Mouse (Mus musculus) neural tube, embryonic 14.5 days (tissue): ENCODE measurements around the gene Gm20547. TPM values are rescaled to one million over a fixed set of nuclear protein-coding genes. Genes with fewer than 3 reads are reported as not detected.

ENCODE experiments used
- ATAC-seq: fragments of 200-750 bp; cut with Nextera tagmentation; 2 replicates; pipeline ENCODE4 v1.8.0; 2017; ENCODE audit warnings: low read depth, mild to moderate bottlenecking, moderate TSS enrichment, moderate library complexity
- H3K27ac ChIP-seq: fragments of 300-500 bp; sonication (generic); 2 replicates; pipeline ENCODE4 v1.5.1; 2014; ENCODE audit warnings: low read depth, mild to moderate bottlenecking, control low read depth, low read length, moderate library complexity, mixed read lengths
- H3K27me3 ChIP-seq: fragments of 300-500 bp; sonication (generic); 2 replicates; pipeline ENCODE4 v1.6.1; 2014; ENCODE audit warnings: low read length; ENCODE audit not compliant: control insufficient read depth, insufficient read depth
- H3K36me3 ChIP-seq: fragments of 300-500 bp; sonication (generic); 2 replicates; pipeline ENCODE4 v1.6.1; 2014; ENCODE audit warnings: low read length, mixed read lengths; ENCODE audit not compliant: control insufficient read depth, insufficient read depth
- H3K4me1 ChIP-seq: fragments of 300-500 bp; sonication (generic); 2 replicates; pipeline ENCODE4 v1.6.1; 2014; ENCODE audit warnings: low read length; ENCODE audit not compliant: control insufficient read depth, insufficient read depth
- H3K4me2 ChIP-seq: fragments of 300-500 bp; sonication (generic); 2 replicates; pipeline ENCODE4 v1.6.1; 2014; ENCODE audit warnings: mild to moderate bottlenecking, low read depth, low read length, control low read depth
- H3K4me3 ChIP-seq: fragments of 300-500 bp; sonication (generic); 2 replicates; pipeline ENCODE4 v1.5.1; 2014; ENCODE audit warnings: low read depth, low read length, control low read depth, mixed read lengths
- H3K9ac ChIP-seq: fragments of 300-500 bp; sonication (generic); replicated peaks from 2 replicates; pipeline ENCODE4 v1.6.1; 2014; ENCODE audit warnings: low read depth, mild to moderate bottlenecking, control low read depth, low read length, mixed read lengths
- H3K9me3 ChIP-seq: fragments of 300-500 bp; sonication (generic); 2 replicates; pipeline ENCODE4 v1.6.1; 2016; ENCODE audit warnings: low read length; ENCODE audit not compliant: control insufficient read depth
- WGBS: fragments of 180-500 bp; shearing (Covaris S2); extraction: QIAGEN DNeasy Blood & Tissue Kit; methylation state at CpG from one replicate; pipeline ENCODE4 v1.1.7; 2014; 5-methylcytosine and 5-hydroxymethylcytosine counted together
- polyA plus RNA-seq: library from polyadenylated mRNA; unstranded; fragments of >200 nt; fragmentation: Nextera tagmentation; extraction: Ambion mirVana; gene quantifications from 2 replicates; pipeline ENCODE4 v1.2.1, GENCODE M21; 2014

Gm20547 gene
- polyA plus RNA-seq, 1 experiment from 2014 or later: not detected

GRCm38 (mm10) chr17:34890074-34890743, 8.4 kb upstream of the Gm20547 start:
- Histone ChIP-seq H3K9ac (no peak overlapping the region), H3K27me3 (no peaks in the 10 kb centered on the region), H3K4me3 (no peak overlapping the region), H3K27ac (no peak overlapping the region), H3K36me3 (no peaks in the 10 kb centered on the region), H3K4me1 (peaks cover 6% of the 10 kb centered on the region), H3K4me2 (no peak overlapping the region), H3K9me3 (no peaks in the 10 kb centered on the region)
- WGBS: 87% methylated on average over 12 of the region's 12 CpGs
- no peak for ATAC-seq

- Histone ChIP-seq H3K27me3 (no peaks in the 10 kb centered on the region), H3K4me3 (no peak overlapping the region)
Observed at GRCm38 (mm10) chr17:34887942-34888341, 6.1 kb upstream of the Gm20547 start.

GRCm38 (mm10) chr17:34885615-34886014, 3.8 kb upstream of the Gm20547 start:
- Histone ChIP-seq H3K9me3 (no peaks in the 10 kb centered on the region), H3K4me3 (no peak overlapping the region), H3K27ac (no peak overlapping the region), H3K4me1 (no peaks in the 10 kb centered on the region), H3K27me3 (0 out of 2 replicates have a peak, but pooled peaks cover 4% of the 10 kb centered on the region), H3K9ac (no peak overlapping the region), H3K36me3 (no peaks in the 10 kb centered on the region), H3K4me2 (no peak overlapping the region)
- WGBS: 93% methylated on average over 3 of the region's 3 CpGs
- no peak for ATAC-seq

More at GRCm38 (mm10) chr17:34887942-34888341, 6.1 kb upstream of the Gm20547 start:
- H3K36me3 ChIP-seq: no peaks in the 10 kb centered on the region
- H3K9me3 ChIP-seq: no peaks in the 10 kb centered on the region
- H3K27ac ChIP-seq: no peak overlapping the region
- ATAC-seq: no peak
- no peaks in the 10 kb centered on the region for H3K4me1 ChIP-seq
- H3K4me2 ChIP-seq: no peak overlapping the region
- 83% methylated on average over 5 of the region's 5 CpGs for WGBS
- H3K9ac ChIP-seq: no peak overlapping the region

- no peak overlapping the region for H3K27ac ChIP-seq
- no peak overlapping the region for H3K4me3 ChIP-seq
- no peak for ATAC-seq
- no peaks in the 10 kb centered on the region for H3K4me1 ChIP-seq
- 91% methylated on average over 6 of the region's 6 CpGs for WGBS
- no peak overlapping the region for H3K4me2 ChIP-seq
- 0 out of 2 replicates have a peak, but pooled peaks cover 4% of the 10 kb centered on the region for H3K27me3 ChIP-seq
- no peaks in the 10 kb centered on the region for H3K36me3 ChIP-seq
- H3K9ac ChIP-seq: no peak overlapping the region
- H3K9me3 ChIP-seq: no peaks in the 10 kb centered on the region
Observed at GRCm38 (mm10) chr17:34884704-34885103, 2.9 kb upstream of the Gm20547 start.

- 0 out of 2 replicates have a peak, but pooled peaks cover 4% of the 10 kb centered on the region for H3K27me3 ChIP-seq
- WGBS: 58% methylated on average over 3 of the region's 3 CpGs
- no peak overlapping the region for H3K4me3 ChIP-seq
- H3K36me3 ChIP-seq: no peaks in the 10 kb centered on the region
- H3K4me2 ChIP-seq: no peak overlapping the region
- no peaks in the 10 kb centered on the region for H3K9me3 ChIP-seq
- H3K27ac ChIP-seq: no peak overlapping the region
- no peak overlapping the region for H3K9ac ChIP-seq
- H3K4me1 ChIP-seq: no peaks in the 10 kb centered on the region
- ATAC-seq: no peak
Observed at GRCm38 (mm10) chr17:34883332-34883731, 1.5 kb upstream of the Gm20547 start.

GRCm38 (mm10) chr17:34881166-34881565, 676 bp downstream of the Gm20547 start:
- H3K27me3 ChIP-seq: 0 out of 2 replicates have a peak, but pooled peaks cover 4% of the 10 kb centered on the region
- ATAC-seq: no peak
- H3K4me3 ChIP-seq: no peak overlapping the region
- H3K4me2 ChIP-seq: no peak overlapping the region
- H3K9ac ChIP-seq: no peak overlapping the region
- H3K4me1 ChIP-seq: no peaks in the 10 kb centered on the region
- H3K9me3 ChIP-seq: no peaks in the 10 kb centered on the region
- no peaks in the 10 kb centered on the region for H3K36me3 ChIP-seq
- H3K27ac ChIP-seq: no peak overlapping the region

- no peaks in the 10 kb centered on the region for H3K4me1 ChIP-seq
- no peak for ATAC-seq
- no peaks in the 10 kb centered on the region for H3K36me3 ChIP-seq
- WGBS: 64% methylated on average over 11 of the region's 11 CpGs
- no peak within 1 kb of the TSS for H3K27ac ChIP-seq
- 0 out of 2 replicates have a peak, but pooled peaks cover 4% of the 10 kb centered on the region for H3K27me3 ChIP-seq
- H3K4me2 ChIP-seq: no peak within 1 kb of the TSS
- no peak within 1 kb of the TSS for H3K4me3 ChIP-seq
- H3K9ac ChIP-seq: no peak within 1 kb of the TSS
- no peaks in the 10 kb centered on the region for H3K9me3 ChIP-seq
Observed at GRCm38 (mm10) chr17:34879336-34879879, 2.4 kb downstream of the Gm20547 start, which contains the start of gene Zbtb12. Gene Zbtb12, plus strand, starts transcription at chr17:34879483.

GRCm38 (mm10) chr17:34874321-34874720, 7.5 kb downstream of the Gm20547 start:
- H3K27ac ChIP-seq: no peak overlapping the region
- H3K4me1 ChIP-seq: no peaks in the 10 kb centered on the region
- WGBS: 94% methylated on average over 6 of the region's 6 CpGs
- H3K9me3 ChIP-seq: no peaks in the 10 kb centered on the region
- H3K4me3 ChIP-seq: no peak overlapping the region
- no peak overlapping the region for H3K4me2 ChIP-seq
- no peaks in the 10 kb centered on the region for H3K27me3 ChIP-seq
- no peak for ATAC-seq
- no peaks in the 10 kb centered on the region for H3K36me3 ChIP-seq
- H3K9ac ChIP-seq: no peak overlapping the region

- Histone ChIP-seq H3K27ac (no peak overlapping the region), H3K27me3 (no peaks in the 10 kb centered on the region), H3K9ac (no peak overlapping the region), H3K36me3 (no peaks in the 10 kb centered on the region), H3K4me2 (no peak overlapping the region), H3K4me1 (no peaks in the 10 kb centered on the region), H3K9me3 (no peaks in the 10 kb centered on the region), H3K4me3 (no peak overlapping the region)
- 69% methylated on average over 7 of the region's 7 CpGs for whole genome bisulfite sequencing
- ATAC-seq: no peak
Observed at GRCm38 (mm10) chr17:34865981-34866380, 15.9 kb downstream of the Gm20547 start.
